Mouse (Mus musculus): Measurements from ENCODE around the gene Rhobtb3. TPM values are rescaled to one million over a fixed set of nuclear protein-coding genes. Genes with fewer than 3 reads are reported as not detected.
"Not testable (repeated sequence)": the region's sequence is repeated elsewhere in the genome, so short reads cannot be mapped to it uniquely, and the experiment has no call there.

The Rhobtb3 gene
- polyA plus RNA-seq, 1 experiment: 0.03 TPM

DNA sequence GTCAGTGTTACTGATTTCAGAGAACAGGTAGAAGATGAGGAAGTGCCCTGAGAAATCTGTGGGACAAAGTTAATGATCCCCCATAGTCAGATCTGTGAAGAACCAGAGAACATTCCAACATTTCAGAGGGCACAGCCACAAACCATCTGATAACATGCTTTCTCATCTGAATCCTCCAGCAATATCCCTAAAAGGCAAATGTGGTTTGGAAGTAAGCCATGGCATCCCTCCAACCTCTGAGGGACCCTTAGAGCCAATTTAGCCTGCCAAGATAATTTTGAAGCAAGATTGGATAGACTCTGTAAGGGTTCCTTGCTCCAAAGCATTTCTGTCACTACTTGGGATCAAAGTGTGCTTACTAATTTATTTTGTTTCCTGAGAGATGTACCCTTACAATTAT is 110.2 kb downstream of the Rhobtb3 start:
- Histone ChIP-seq H3K9me3 (ENCODE audit: control insufficient read depth, low read length) (no peaks in the 10 kb centered on the region), H3K36me3 (ENCODE audit: control insufficient read depth) (no peaks in the 10 kb centered on the region), H3K27me3 (ENCODE audit: control insufficient read depth) (peaks cover 11% of the 10 kb centered on the region; the same call in 1 of the 2 replicates), H3K4me1 (ENCODE audit: control insufficient read depth) (peaks cover 13% of the 10 kb centered on the region), H3K4me3 (replicated peaks) (no peak overlapping the region)
- TF ChIP-seq GATA1 (IDR thresholded peaks at IDR 0.05; ENCODE audit: low read length) (no peak), TAL1 (IDR thresholded peaks at IDR 0.05; ENCODE audit: low read length) (no peak)

DNA sequence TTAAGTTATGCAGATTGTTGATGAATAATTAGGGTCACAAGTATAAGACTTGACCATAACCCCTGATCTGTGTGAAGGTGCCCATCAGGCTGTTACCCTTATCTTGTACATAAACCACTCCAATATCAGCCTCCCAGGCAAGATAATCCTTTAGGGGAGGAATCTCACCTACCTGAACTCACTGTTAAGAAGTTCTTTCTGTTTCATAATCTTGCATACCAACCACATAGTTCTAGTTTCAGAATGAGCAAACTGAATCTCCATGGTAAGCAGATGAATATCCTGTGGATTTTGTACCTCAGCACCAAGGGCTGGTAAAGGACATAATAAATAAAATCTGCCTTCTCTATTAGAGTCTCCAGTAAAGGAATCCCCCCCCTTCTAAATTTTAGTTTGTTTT is 111.0 kb downstream of the Rhobtb3 start:
- Histone ChIP-seq H3K36me3 (ENCODE audit: control insufficient read depth) (no peaks in the 10 kb centered on the region), H3K27me3 (ENCODE audit: control insufficient read depth) (peaks cover 11% of the 10 kb centered on the region; the same call in 1 of the 2 replicates)
- TF ChIP-seq TAL1 (IDR thresholded peaks at IDR 0.05; ENCODE audit: low read length) (no peak), GATA1 (IDR thresholded peaks at IDR 0.05; ENCODE audit: low read length) (no peak)

DNA sequence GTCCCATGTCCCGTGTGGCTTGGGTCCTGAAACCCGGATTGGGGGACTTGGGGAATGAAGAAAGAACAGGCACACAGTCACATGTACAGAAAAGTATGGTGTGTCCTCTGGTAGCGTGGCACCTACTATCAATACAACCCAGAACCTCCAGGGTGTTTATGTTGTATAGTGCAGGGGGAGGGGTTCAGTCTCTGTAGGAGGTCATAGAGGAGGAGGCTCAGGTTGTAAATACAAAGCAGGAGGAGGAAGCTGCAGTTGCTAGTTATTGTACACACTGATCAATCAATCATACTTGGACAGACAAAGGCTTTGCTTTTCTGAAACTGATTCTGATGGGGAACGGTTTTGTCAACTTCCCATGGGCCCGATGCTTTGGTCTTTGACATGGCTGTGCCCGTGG is 112.0 kb downstream of the Rhobtb3 start:
- no peaks in the 10 kb centered on the region for H3K9me3 ChIP-seq (ENCODE audit: control insufficient read depth, low read length)
- no peaks in the 10 kb centered on the region for H3K36me3 ChIP-seq (ENCODE audit: control insufficient read depth)
- H3K27me3 ChIP-seq (ENCODE audit: control insufficient read depth): peaks cover 11% of the 10 kb centered on the region; the same call in 1 of the 2 replicates
- no peak overlapping the region for H3K4me3 ChIP-seq (replicated peaks)
- TF ChIP-seq GATA1 (IDR thresholded peaks at IDR 0.05; ENCODE audit: low read length): no peak
- TF ChIP-seq TAL1 (IDR thresholded peaks at IDR 0.05; ENCODE audit: low read length): no peak
- H3K4me1 ChIP-seq (ENCODE audit: control insufficient read depth): peaks cover 1% of the 10 kb centered on the region; the same call in 1 of the 2 replicates

More for the DNA sequence above, 111.0 kb downstream of the Rhobtb3 start:
- Histone ChIP-seq H3K4me1 (ENCODE audit: control insufficient read depth) (peaks cover 5% of the 10 kb centered on the region), H3K9me3 (ENCODE audit: control insufficient read depth, low read length) (no peaks in the 10 kb centered on the region), H3K4me3 (replicated peaks) (no peak overlapping the region)

DNA sequence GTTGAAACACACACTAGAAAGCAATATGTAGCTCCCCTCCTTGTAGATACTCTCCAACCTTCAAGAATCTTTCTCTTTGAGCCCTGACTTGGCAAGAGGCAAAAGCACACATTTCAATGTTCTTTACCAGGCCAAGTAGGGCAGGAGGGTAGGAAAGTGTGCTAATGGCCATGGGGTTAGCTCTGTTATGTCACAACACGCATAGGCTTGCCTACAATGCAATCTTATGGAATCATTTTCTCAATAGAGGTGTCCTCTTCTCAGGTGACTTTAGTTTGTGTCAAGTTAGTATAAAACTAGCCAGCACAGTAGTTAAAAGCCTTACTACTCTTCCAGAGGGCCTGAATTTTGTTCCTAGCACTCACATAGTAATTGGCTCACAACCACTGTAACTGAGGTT is 113.0 kb downstream of the Rhobtb3 start:
- Histone ChIP-seq H3K27me3 (ENCODE audit: control insufficient read depth) (peaks cover 11% of the 10 kb centered on the region; the same call in 1 of the 2 replicates), H3K4me1 (ENCODE audit: control insufficient read depth) (peaks cover 1% of the 10 kb centered on the region; the same call in 1 of the 2 replicates), H3K9me3 (ENCODE audit: control insufficient read depth, low read length) (no peaks in the 10 kb centered on the region), H3K36me3 (ENCODE audit: control insufficient read depth) (no peaks in the 10 kb centered on the region), H3K4me3 (replicated peaks) (no peak overlapping the region)
- TF ChIP-seq GATA1 (IDR thresholded peaks at IDR 0.05; ENCODE audit: low read length) (no peak), TAL1 (IDR thresholded peaks at IDR 0.05; ENCODE audit: low read length) (no peak)

DNA sequence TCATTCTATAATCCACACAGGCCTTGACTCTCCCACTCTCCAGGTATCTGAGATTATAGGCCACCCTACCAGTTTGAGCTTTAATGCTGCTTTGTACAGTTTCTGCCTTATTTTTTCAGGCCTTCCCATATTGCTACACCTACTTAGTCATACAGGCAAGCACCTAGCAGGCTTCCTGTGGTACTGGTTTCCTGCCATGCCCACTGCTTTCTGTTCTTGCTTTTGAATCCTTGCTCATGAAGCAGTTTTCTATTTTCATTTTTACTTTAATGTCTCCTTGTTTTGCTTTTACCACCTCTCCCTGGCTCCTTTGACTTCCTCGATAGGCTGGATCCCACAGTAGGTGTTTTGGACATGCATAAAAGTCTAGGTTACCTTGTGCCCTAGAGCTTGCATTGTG is 118.3 kb downstream of the Rhobtb3 start:
- no peaks in the 10 kb centered on the region for H3K4me1 ChIP-seq (ENCODE audit: control insufficient read depth)
- H3K27me3 ChIP-seq (ENCODE audit: control insufficient read depth): peaks cover 16% of the 10 kb centered on the region
- H3K36me3 ChIP-seq (ENCODE audit: control insufficient read depth): no peaks in the 10 kb centered on the region
- no peak for TF ChIP-seq GATA1 (IDR thresholded peaks at IDR 0.05; ENCODE audit: low read length)
- TF ChIP-seq TAL1 (IDR thresholded peaks at IDR 0.05; ENCODE audit: low read length): no peak
- no peak overlapping the region for H3K4me3 ChIP-seq (replicated peaks)
- no peaks in the 10 kb centered on the region for H3K9me3 ChIP-seq (ENCODE audit: control insufficient read depth, low read length)

DNA sequence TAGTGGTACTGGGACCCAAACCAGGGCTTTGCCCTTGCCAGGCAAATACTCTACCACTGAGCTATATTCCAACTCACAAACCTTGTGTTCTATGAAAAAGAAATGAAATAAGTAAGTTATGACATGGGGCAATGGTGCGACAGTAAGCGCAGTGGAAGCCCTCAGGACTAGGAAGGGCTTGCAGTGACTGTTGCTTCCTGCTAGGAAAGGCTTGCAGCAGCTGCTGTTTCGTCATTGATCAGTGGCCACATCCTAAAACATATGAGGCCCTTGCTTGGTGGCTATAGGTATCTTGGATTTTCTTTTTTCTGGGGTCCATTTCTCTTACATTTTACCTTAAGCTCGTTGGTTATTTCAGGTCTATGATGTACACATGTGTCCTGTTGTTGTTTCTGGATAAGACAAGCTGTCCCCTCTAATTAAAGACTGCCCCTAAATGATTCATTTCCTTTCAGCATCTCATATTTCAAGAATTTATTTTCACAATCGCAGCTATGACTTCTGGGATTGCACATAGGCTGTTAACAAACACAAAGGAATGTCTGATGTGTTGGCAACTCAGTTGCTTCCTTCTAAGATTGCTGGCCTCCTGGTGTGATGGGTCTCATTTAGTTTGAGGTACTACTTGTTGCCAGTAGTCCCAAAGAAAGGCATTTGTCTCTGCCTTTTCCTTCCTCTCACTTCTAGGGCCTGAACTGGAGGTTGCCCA is 119.0 kb downstream of the Rhobtb3 start:
- TF ChIP-seq TAL1 (IDR thresholded peaks at IDR 0.05; ENCODE audit: low read length) (no peak), GATA1 (IDR thresholded peaks at IDR 0.05; ENCODE audit: low read length) (no peak)
- no peaks in the 10 kb centered on the region for H3K36me3 ChIP-seq (ENCODE audit: control insufficient read depth)
- peaks cover 21% of the 10 kb centered on the region for H3K27me3 ChIP-seq (ENCODE audit: control insufficient read depth)
- no peak overlapping the region for H3K4me3 ChIP-seq (replicated peaks)
- no peaks in the 10 kb centered on the region for H3K4me1 ChIP-seq (ENCODE audit: control insufficient read depth)
- H3K9me3 ChIP-seq (ENCODE audit: control insufficient read depth, low read length): no peaks in the 10 kb centered on the region

DNA sequence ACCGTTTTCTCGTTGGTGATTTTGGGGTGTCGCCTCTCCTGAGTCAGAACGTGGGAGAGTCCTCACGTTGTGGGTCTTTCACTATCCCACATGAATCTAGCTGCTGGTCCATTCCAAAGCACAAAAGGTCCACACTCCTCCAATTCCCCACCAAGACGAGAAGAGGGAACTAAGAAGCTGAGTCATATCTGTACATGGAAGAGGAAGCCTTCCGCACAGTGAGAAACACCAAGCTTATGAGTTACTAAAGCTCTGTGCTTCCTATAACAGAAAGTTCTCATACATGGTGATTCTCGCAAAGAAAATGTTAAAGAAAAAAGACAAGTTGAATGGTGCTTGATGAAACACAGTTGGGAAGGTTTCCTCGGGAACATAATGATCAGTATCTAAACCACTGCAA is 120.5 kb downstream of the Rhobtb3 start:
- TF ChIP-seq TAL1 (IDR thresholded peaks at IDR 0.05; ENCODE audit: low read length) (no peak), GATA1 (IDR thresholded peaks at IDR 0.05; ENCODE audit: low read length) (no peak)
- Histone ChIP-seq H3K27me3 (ENCODE audit: control insufficient read depth) (peaks cover 21% of the 10 kb centered on the region), H3K4me3 (replicated peaks) (no peak overlapping the region), H3K36me3 (ENCODE audit: control insufficient read depth) (no peaks in the 10 kb centered on the region), H3K4me1 (ENCODE audit: control insufficient read depth) (no peaks in the 10 kb centered on the region), H3K9me3 (ENCODE audit: control insufficient read depth, low read length) (no peaks in the 10 kb centered on the region)

DNA sequence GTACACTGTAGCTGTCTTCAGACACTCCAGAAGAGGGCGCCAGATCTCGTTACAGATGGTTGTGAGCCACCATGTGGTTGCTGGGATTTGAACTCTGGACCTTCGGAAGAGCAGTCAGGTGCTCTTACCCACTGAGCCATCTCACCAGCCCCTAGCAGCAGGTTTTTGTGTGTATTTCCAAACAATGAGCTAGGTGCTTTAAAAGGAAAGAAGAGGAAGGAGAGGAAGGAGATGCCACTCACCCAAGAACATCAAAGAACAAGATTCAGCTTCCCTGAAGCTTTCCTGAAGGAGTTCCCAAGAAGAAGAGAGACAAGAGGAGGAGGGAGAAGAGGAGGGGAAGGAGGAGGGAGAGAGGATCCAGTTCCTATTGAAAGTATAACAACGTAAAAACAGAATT is 121.4 kb downstream of the Rhobtb3 start:
- not testable (repeated sequence) for H3K4me3 ChIP-seq (replicated peaks); H3K36me3 ChIP-seq (ENCODE audit: control insufficient read depth); H3K4me1 ChIP-seq (ENCODE audit: control insufficient read depth); H3K9me3 ChIP-seq (ENCODE audit: control insufficient read depth, low read length)
- H3K27me3 ChIP-seq (ENCODE audit: control insufficient read depth): peaks cover 21% of the 10 kb centered on the region

DNA sequence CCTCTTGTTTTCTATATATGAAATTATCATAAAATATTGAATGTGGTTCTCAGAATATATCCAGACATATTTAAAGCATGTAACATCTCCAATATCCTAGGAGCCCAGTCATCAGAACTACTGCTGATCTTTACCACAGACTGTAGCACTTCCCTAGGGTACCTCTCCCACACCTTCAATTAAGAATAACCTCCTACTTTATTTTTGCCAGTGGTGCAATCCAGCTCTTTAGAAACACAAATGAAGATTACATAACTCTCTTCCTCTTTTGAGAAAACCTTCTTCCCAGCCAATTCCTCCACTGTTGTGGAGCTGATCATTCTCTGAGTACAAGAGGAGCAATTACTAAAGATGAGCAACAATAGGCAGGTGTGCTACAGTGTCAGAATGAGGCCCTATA is 123.8 kb downstream of the Rhobtb3 start:
- H3K9me3 ChIP-seq (ENCODE audit: control insufficient read depth, low read length): no peaks in the 10 kb centered on the region
- H3K4me3 ChIP-seq (replicated peaks): no peak overlapping the region
- H3K36me3 ChIP-seq (ENCODE audit: control insufficient read depth): no peaks in the 10 kb centered on the region
- H3K4me1 ChIP-seq (ENCODE audit: control insufficient read depth): no peaks in the 10 kb centered on the region
- peaks cover 20% of the 10 kb centered on the region for H3K27me3 ChIP-seq (ENCODE audit: control insufficient read depth)
- TF ChIP-seq TAL1 (IDR thresholded peaks at IDR 0.05; ENCODE audit: low read length) (no peak), GATA1 (IDR thresholded peaks at IDR 0.05; ENCODE audit: low read length) (no peak)

Other genes starting within 250 kb of the Rhobtb3 start
- gene Ell2, start 237.2 kb downstream of the Rhobtb3 start, polyA plus RNA-seq (2012): 7.5 and 16.5 TPM in 2 replicates
- gene Glrx, start 104.1 kb downstream of the Rhobtb3 start, polyA plus RNA-seq (2012): 1.6 and 1.8 TPM in 2 replicates
- gene Spata9, start 23.2 kb upstream of the Rhobtb3 start, polyA plus RNA-seq (2012): not detected in 2 replicates
- 0.90 and 1.3 TPM in 2 replicates for gene Rfesd, start 74.8 kb upstream of the Rhobtb3 start, polyA plus RNA-seq (2012)
- gene Gpr150, start 113.1 kb upstream of the Rhobtb3 start, polyA plus RNA-seq (2012): 0.62 and 0.78 TPM in 2 replicates
- gene Arsk, start 154.7 kb upstream of the Rhobtb3 start, polyA plus RNA-seq (2012): 0.09 TPM in 1 of 2 replicates, not detected in the other
- 0.06 and 0.09 TPM in 2 replicates for gene Ttc37, start 154.8 kb upstream of the Rhobtb3 start, polyA plus RNA-seq (2012)

All from erythroblast, embryonic 14.5 days (primary cell).